Mouse (Mus musculus) CH12.LX (cell line): ENCODE data around the gene Ramp1. TPM values are rescaled to one million over a fixed set of nuclear protein-coding genes. Genes with fewer than 3 reads are reported as not detected.

Experiments used
- DNase-seq: peaks from one replicate; pipeline ENCODE4 v3.0.0-alpha.2; 2013; ENCODE audit errors: extremely low read depth
- H3K27ac ChIP-seq: 2 replicates; pipeline ENCODE4 v1.5.1; 2012; ENCODE audit warnings: low read depth, mild to moderate bottlenecking, control low read depth, moderate library complexity; ENCODE audit not compliant: insufficient read depth
- H3K27me3 ChIP-seq: replicated peaks from 2 replicates; pipeline ENCODE3; 2012; ENCODE audit warnings: inconsistent platforms
- H3K36me3 ChIP-seq, 2 experiments: replicated peaks in 1 of 2; 2 replicates each; pipeline versions ENCODE3 to v1.6.1; 2012; ENCODE audit warnings: inconsistent platforms in 1 of 2, low read length in 1 of 2, mild to moderate bottlenecking in 1 of 2, mixed read lengths in 1 of 2, moderate library complexity in 1 of 2; ENCODE audit not compliant: control insufficient read depth in 1 of 2, insufficient read depth in 1 of 2
- H3K4me1 ChIP-seq, 2 experiments: 2 replicates each; pipeline ENCODE4 v1.6.1; 2012; ENCODE audit warnings: inconsistent platforms in 1 of 2, moderate library complexity in 1 of 2; ENCODE audit not compliant: insufficient read depth in 2 of 2, control insufficient read depth in 1 of 2
- H3K4me2 ChIP-seq: 2 replicates; pipeline ENCODE4 v1.6.1; 2012; ENCODE audit warnings: low read depth, mild to moderate bottlenecking, control low read depth; ENCODE audit not compliant: poor library complexity, insufficient read depth, severe bottlenecking
- H3K4me3 ChIP-seq, 3 experiments: fragments of 150-350 bp in 1 of 3; sonication (generic) in 1 of 3; replicated peaks in 1 of 3; 2 replicates each; pipeline versions ENCODE3 to v1.5.1; 2011 to 2012; ENCODE audit warnings: low read depth in 2 of 3, low read length in 2 of 3, mild to moderate bottlenecking in 2 of 3, moderate library complexity in 2 of 3, control low read depth in 1 of 3, improper control_type of control experiment in 1 of 3, inconsistent platforms in 1 of 3, mixed read lengths in 1 of 3; ENCODE audit not compliant: poor library complexity in 1 of 3
- H3K79me2 ChIP-seq: replicated peaks from 2 replicates; pipeline ENCODE4 v1.6.1; 2012; ENCODE audit warnings: mild to moderate bottlenecking, moderate library complexity; ENCODE audit not compliant: control insufficient read depth, poor library complexity, insufficient read depth, severe bottlenecking; ENCODE audit errors: extremely low read depth
- H3K9ac ChIP-seq: 2 replicates; pipeline ENCODE4 v1.6.1; 2012; ENCODE audit warnings: low read depth, mild to moderate bottlenecking, control low read depth, moderate library complexity; ENCODE audit not compliant: insufficient read depth
- H3K9me3 ChIP-seq: replicated peaks from 2 replicates; pipeline ENCODE3; 2012; ENCODE audit warnings: low read length, inconsistent platforms, mixed read lengths
- GABPA ChIP-seq: IDR thresholded peaks from 2 replicates; pipeline ENCODE4 v1.6.1; 2012; ENCODE audit warnings: low read depth, low read length, improper control_type of control experiment, inconsistent platforms; ENCODE audit not compliant: insufficient replicate concordance
- HCFC1 ChIP-seq: IDR thresholded peaks from 2 replicates; pipeline ENCODE4 v1.6.1; 2012; ENCODE audit warnings: low read depth, mild to moderate bottlenecking, inconsistent platforms, low read length, improper control_type of control experiment
- IRF4 ChIP-seq: IDR thresholded peaks from 2 replicates; pipeline ENCODE4 v1.6.1; 2014; ENCODE audit warnings: low read depth, mild to moderate bottlenecking, inconsistent platforms, low read length, improper control_type of control experiment
- JUND ChIP-seq: conservative IDR thresholded peaks from 2 replicates; pipeline ENCODE4 v1.6.1; 2011; ENCODE audit warnings: low read depth, low read length, improper control_type of control experiment
- MAFK ChIP-seq: IDR thresholded peaks from 2 replicates; pipeline ENCODE4 v1.6.1; 2011; ENCODE audit warnings: low read length, improper control_type of control experiment; ENCODE audit not compliant: insufficient replicate concordance
- MAZ ChIP-seq: IDR thresholded peaks from 2 replicates; pipeline ENCODE4 v1.6.1; 2012; ENCODE audit warnings: low read depth, mild to moderate bottlenecking, inconsistent platforms, low read length, improper control_type of control experiment, moderate library complexity
- MEF2A ChIP-seq: IDR thresholded peaks from 2 replicates; pipeline ENCODE4 v1.6.1; 2014; ENCODE audit warnings: low read depth, mild to moderate bottlenecking, inconsistent platforms, low read length, improper control_type of control experiment, borderline replicate concordance
- MXI1 ChIP-seq: IDR thresholded peaks from 2 replicates; pipeline ENCODE4 v1.6.1; 2011; ENCODE audit warnings: mild to moderate bottlenecking, low read depth, low read length, improper control_type of control experiment
- NELFE ChIP-seq: IDR thresholded peaks from 2 replicates; pipeline ENCODE4 v1.6.1; 2011; ENCODE audit warnings: low read depth, low read length, improper control_type of control experiment
- NRF1 ChIP-seq: IDR thresholded peaks from 2 replicates; pipeline ENCODE4 v1.6.1; 2014; ENCODE audit warnings: low read depth, mild to moderate bottlenecking, inconsistent platforms, low read length, improper control_type of control experiment, moderate library complexity
- PAX5 ChIP-seq: IDR thresholded peaks from 2 replicates; pipeline ENCODE4 v1.6.1; 2012; ENCODE audit warnings: low read length, inconsistent platforms, mixed read lengths
- SIN3A ChIP-seq: IDR thresholded peaks from 2 replicates; pipeline ENCODE4 v1.6.1; 2012; ENCODE audit warnings: low read length, improper control_type of control experiment, inconsistent platforms
- TCF12 ChIP-seq: IDR thresholded peaks from 2 replicates; pipeline ENCODE4 v1.6.1; 2014; ENCODE audit warnings: low read depth, mild to moderate bottlenecking, inconsistent platforms, low read length, improper control_type of control experiment
- UBTF ChIP-seq: IDR thresholded peaks from 2 replicates; pipeline ENCODE4 v1.6.1; 2012; ENCODE audit warnings: low read depth, mild to moderate bottlenecking, inconsistent platforms, low read length, improper control_type of control experiment, moderate library complexity
- USF2 ChIP-seq: conservative IDR thresholded peaks from 2 replicates; pipeline ENCODE4 v1.6.1; 2011; ENCODE audit warnings: low read depth, low read length, improper control_type of control experiment
- ZKSCAN1 ChIP-seq: IDR thresholded peaks from 2 replicates; pipeline ENCODE4 v1.6.1; 2012; ENCODE audit warnings: low read depth, inconsistent platforms, low read length, improper control_type of control experiment, borderline replicate concordance
- dilution Hi-C: fragments of 300-500 bp; cut with MboI; formaldehyde crosslinking; loops from 2 replicates; pipeline ENCODE4 v1.14.3; 2020; ENCODE audit warnings: low sequenced_read_pairs; ENCODE audit not compliant: extremely low pct_unique_long_range_greater_than_20kb, extremely low pct_ligation_motif_present
- in situ Hi-C: fragments of 300-500 bp; cut with MboI; formaldehyde crosslinking; loops from 3 replicates; pipeline ENCODE4 v1.14.3; 2019; ENCODE audit warnings: low sequenced_read_pairs, low pct_ligation_motif_present, low pct_unique_long_range_greater_than_20kb, mixed read lengths
- polyA plus RNA-seq: library from polyadenylated mRNA; unstranded; fragments of >175 nt; gene quantifications from 2 replicates; pipeline ENCODE4 v1.2.1, GENCODE M21; 2012; ENCODE audit warnings: low read depth; ENCODE audit not compliant: insufficient read length
- total RNA-seq, 2 experiments: library from RNA; depleted of rRNA; stranded (reverse); fragments of 300-350 nt in 1 of 2; fragments of >200 nt in 1 of 2; gene quantifications; 2 replicates each; pipeline ENCODE4 v1.2.3; 2012 to 2014

Gene Ramp1
- total and polyA plus RNA-seq, 3 experiments: not detected

DNA sequence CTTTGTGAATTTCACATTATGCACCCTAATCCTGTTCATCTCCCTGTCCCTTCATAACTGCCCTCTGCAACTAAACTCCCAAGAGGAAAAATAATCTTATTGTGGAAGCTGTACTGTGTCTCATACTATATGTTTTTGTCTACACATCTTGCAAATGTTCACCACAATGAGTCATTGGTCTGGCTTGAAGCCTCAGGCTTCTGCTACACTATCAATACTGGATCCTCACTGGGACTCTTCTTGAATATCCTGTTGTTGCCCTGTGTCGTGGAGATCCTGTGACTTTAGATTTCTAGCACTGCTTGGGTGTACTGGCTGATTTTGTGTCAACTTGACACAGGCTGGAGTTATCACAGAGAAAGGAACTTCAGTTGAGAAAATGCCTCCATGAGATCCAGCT lies 60.2 kb downstream of the Ramp1 start:
- H3K27me3 ChIP-seq: peaks cover 4% of the 10 kb centered on the region
- in situ Hi-C loops: loop anchor here (10.0 kb wide), 2 partner anchors 55 to 265 kb away; no protein-coding TSS in a partner anchor
- peaks cover 4 to 14% of the 10 kb centered on the region in 2 experiments; a peak in 2 of 4 replicates for H3K4me1 ChIP-seq
- H3K9me3 ChIP-seq: no peaks in the 10 kb centered on the region
- no peak for DNase-seq
- no peak overlapping the region for H3K4me3 ChIP-seq
- TF ChIP-seq JUND: no peak
- no peak for TF ChIP-seq NRF1
- TF ChIP-seq USF2: no peak
- no peak for TF ChIP-seq MXI1
- no peak for TF ChIP-seq UBTF
- TF ChIP-seq GABPA: no peak
- no peak for TF ChIP-seq TCF12
- no peak for TF ChIP-seq NELFE
- TF ChIP-seq IRF4: no peak
- TF ChIP-seq ZKSCAN1: no peak
- no peak for TF ChIP-seq MAZ
- no peak for TF ChIP-seq MEF2A
- TF ChIP-seq MAFK: no peak
- no peak for TF ChIP-seq HCFC1
- no peak for TF ChIP-seq SIN3A
- TF ChIP-seq, all 38 proteins: peak for 0
- Histone ChIP-seq H3K36me3 (no peaks in the 10 kb centered on the region), H3K9ac (no peak overlapping the region), H3K79me2 (no peaks in the 10 kb centered on the region), H3K4me2 (no peak overlapping the region), H3K27ac (no peak overlapping the region)
- dilution Hi-C loops: no loop called here

DNA sequence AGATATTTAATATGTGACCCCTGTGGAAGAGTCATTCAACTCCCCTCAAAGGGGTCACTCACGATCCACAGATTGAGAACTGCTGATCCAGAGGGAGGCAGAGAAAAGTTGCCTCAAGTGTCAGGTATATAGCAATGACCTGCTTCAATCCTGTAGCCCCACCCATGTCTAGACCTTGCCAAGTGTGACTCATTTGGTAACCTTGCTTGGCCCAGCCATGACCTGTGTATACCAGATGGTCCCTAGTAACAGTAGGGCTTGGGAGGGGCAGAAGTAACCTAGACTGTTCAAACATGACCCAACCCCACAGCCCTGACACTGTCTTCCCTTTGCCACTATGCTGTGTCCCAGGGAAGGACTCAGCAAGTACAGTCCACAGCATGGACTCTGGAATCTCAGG lies 61.1 kb downstream of the Ramp1 start:
- dilution Hi-C loops: no loop called here
- no peaks in the 10 kb centered on the region for H3K36me3 ChIP-seq
- peaks cover 4% of the 10 kb centered on the region for H3K27me3 ChIP-seq
- H3K4me2 ChIP-seq: no peak overlapping the region
- H3K4me1 ChIP-seq: peaks cover 4 to 9% of the 10 kb centered on the region in 2 experiments; a peak in 2 of 4 replicates
- H3K9ac ChIP-seq: no peak overlapping the region
- no peak overlapping the region for H3K4me3 ChIP-seq
- TF ChIP-seq IRF4: peak; percentile 44
- 0 out of 2 replicates have a peak, but pooled peaks have one; percentile 15 for TF ChIP-seq JUND
- no peak for TF ChIP-seq PAX5
- no peak overlapping the region for H3K27ac ChIP-seq
- H3K9me3 ChIP-seq: no peaks in the 10 kb centered on the region
- H3K79me2 ChIP-seq: no peaks in the 10 kb centered on the region
- in situ Hi-C loops: loop anchor here (10.0 kb wide), 2 partner anchors 56 to 266 kb away; no protein-coding TSS in a partner anchor
- peak; percentile 35 for DNase-seq
